Mouse (Mus musculus) heart, adult 2 months (tissue): ENCODE results near the gene Trim58.

ENCODE experiments used
- CTCF ChIP-seq: fragments of 200-600 bp; IDR thresholded peaks from 2 replicates; pipeline ENCODE4 v1.8.1; 2022; ENCODE audit warnings: antibody characterized with exemption, mild to moderate bottlenecking, moderate library complexity
- EP300 ChIP-seq: fragments of 200-500 bp; IDR thresholded peaks from 2 replicates; pipeline ENCODE4 v1.6.1; 2011; ENCODE audit warnings: low read depth, low read length, control low read depth; ENCODE audit not compliant: insufficient read depth
- POLR2A ChIP-seq: fragments of 200-500 bp; IDR thresholded peaks from 2 replicates; pipeline ENCODE4 v1.6.1; 2011; ENCODE audit warnings: mild to moderate bottlenecking, low read depth, low read length, control low read depth; ENCODE audit not compliant: insufficient read depth

DNA sequence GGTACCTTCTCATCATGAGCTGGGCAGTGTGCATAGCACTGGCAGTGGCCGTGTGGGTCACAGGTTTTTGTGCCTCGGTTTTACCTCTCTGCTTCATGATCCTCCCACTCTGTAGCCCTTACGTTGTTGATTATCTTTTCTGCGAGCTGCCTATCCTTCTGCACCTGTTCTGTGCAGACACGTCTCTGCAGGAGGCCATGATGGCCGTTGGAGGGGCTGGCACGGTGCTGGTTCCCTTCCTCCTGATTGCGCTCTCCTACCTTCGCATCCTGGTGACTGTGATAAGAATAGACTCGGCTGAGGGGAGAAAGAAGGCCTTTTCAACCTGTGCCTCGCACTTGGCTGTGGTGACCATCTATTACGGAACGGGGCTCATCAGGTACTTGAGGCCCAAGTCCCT lies 42.4 kb upstream of the Trim58 start:
- no peak for TF ChIP-seq POLR2A
- no peak for TF ChIP-seq EP300
- TF ChIP-seq CTCF: no peak
